Mouse (Mus musculus): ENCODE measurements around the gene Lair1.
"Not testable (repeated sequence)": the region's sequence is repeated elsewhere in the genome, so short reads cannot be mapped to it uniquely, and the experiment has no call there.

Gene Lair1

DNA sequence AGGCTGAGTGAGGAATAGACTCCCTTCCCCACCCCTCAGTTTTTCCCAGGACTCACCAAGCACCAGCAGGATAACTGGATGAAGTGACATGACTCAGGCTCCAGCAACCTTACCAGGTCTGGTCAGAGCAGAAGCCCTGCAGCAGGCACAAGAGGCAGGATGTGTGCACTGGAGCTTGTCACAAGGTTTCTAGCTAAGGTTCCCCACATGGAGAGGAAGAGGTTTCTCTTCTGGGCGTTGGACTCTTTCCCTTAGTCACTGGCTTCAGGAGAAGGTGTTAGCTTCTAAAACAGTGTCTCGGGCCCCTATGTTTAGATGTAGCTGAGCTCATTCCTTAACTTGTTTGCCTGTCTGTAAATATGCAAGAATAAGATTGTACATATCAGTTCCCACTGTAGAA lies at the start of gene Lair1:
Gene Lair1, minus strand, starts transcription at position 192 of the 400 bp plus-strand sequence.
- DNase-seq: no peak

- no peak for DNase-seq
These were observed 48.8 kb upstream of the Lair1 start for GRCm38 (mm10) chr7:4111766-4112165.

DNA sequence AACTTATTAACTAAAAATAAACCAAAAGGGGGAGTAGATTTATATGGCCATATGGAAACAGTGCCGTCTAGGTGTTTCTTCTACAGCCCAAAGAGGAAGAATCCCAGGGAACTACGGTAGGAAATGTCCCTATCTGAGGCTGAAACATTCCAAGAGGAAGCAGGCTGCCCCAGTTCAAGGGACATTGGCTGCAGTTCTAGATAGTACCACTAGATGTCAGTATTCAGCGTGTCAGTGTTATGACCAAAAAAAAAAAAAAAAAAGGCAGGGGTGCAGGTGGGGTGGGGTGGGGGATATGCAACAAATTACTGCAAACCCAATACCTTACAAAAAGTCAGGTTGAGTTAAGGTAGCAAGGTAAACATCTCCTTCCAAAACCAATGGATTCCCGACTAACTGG lies 40.4 kb upstream of the Lair1 start:
- no peak for DNase-seq

DNA sequence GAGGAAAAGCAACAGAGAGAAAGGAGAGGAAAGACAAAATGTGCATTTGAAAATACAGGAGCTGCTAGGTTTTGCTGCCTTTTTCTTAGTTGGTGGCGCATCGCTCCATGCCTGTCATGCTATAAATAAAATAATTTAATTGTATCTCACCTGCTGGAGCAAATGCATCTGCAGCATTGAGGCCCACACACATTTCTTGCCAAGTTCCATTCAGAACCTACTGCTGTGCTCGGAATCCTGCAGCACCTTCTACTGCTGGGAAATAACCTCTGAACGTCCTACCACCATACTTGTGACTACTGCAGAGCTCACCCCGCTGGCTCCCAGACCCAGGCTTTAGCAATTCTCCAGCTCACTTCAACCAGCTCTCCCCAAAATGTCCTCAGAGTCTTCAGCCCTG lies 38.1 kb upstream of the Lair1 start:
- DNase-seq: no peak

DNA sequence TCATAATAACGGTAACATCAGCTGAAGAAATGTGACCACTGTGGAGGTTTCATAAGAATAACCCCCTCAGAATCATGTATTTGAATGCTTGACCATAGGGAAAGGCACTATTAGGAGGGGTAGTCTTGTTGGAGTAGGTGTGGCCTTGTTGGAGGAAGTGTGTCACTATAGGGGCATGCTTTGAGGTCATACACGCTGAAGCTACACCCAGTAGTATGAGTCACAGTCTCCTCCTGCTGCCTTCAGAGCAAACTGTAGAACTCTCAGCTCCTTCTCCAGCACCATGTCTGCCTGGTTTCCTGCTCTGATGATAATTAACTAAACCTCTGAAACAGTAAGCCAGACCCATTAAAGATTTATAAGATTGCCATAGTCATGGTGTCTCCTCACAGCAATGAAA lies 35.8 kb upstream of the Lair1 start:
- no peak for DNase-seq

GRCm38 (mm10) chr7:4098301-4098700 lies 35.3 kb upstream of the Lair1 start:
- DNase-seq: no peak

DNA sequence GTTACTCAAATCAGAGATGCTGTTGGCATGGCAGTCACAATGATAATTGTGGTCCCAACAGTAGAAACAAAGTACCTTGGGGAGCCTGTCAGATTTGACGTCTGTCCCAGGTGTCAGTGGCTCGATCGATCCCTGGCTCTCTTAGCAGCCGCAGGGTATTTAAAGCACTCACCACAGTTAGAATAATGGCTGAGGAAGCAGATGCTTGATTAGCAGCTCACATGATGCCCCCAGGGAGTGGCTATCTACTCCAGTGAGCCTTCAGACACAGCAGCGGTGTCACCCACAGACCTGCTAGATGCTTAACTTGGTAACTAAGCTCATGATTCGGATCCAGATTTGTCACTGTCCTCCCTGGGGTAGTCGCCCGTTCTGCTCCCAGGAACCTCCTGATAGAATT lies 28.2 kb upstream of the Lair1 start:
- no peak for DNase-seq

GRCm38 (mm10) chr7:4088679-4089078 lies 25.7 kb upstream of the Lair1 start:
- no peak for DNase-seq

DNA sequence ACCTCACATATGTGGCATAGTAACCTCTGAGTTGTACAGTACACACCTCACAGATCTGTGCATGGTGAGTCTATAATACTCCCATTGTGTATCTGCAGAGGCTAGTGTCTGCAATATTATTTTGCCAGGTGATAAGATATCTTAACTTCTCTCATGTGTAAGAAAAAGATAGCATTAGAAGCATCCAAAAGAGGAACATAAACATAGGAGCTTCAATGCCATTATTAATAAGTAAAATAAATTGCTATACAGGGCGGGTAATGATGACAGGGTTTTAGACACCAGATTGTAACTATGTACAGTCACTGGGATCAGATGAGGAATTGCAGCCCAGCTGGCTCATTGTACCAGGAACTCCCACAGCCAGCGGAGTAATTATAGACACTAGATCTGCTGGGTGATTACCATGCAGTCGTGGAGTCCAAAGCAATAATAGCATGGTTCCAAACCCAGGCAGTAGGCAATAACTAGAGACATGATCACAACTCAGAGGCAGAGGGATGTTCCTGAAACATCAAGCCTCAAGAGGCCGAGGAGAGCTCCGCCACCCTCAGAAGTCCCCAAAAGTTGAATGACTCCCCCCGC lies 25.0 kb upstream of the Lair1 start:
- DNase-seq: no peak

GRCm38 (mm10) chr7:4087238-4087895 lies 24.4 kb upstream of the Lair1 start:
- DNase-seq: no peak

GRCm38 (mm10) chr7:4085562-4085961 lies 22.6 kb upstream of the Lair1 start:
- no peak for DNase-seq

DNA sequence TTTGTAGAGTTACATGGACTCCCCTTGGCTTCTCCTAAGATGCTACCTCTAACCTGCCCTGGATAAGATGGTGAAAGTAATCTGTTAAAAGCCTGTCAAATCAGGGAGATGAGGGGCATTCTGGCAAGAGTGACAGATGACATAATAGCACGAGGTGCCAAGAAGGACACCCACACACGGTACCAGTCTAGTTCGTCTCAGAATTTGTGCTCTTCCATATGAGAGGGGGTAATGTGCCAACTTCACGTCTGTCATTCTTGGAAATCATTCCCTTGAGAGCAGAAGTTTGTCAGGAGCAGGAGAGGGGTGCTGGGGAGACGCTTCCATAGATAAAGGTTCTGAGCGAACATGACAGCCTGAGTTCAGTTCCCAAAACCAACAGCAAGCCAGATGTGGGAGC lies 21.2 kb upstream of the Lair1 start:
- DNase-seq: no peak

- no peak for DNase-seq
These were observed 19.8 kb upstream of the Lair1 start for GRCm38 (mm10) chr7:4082804-4083203.

DNA sequence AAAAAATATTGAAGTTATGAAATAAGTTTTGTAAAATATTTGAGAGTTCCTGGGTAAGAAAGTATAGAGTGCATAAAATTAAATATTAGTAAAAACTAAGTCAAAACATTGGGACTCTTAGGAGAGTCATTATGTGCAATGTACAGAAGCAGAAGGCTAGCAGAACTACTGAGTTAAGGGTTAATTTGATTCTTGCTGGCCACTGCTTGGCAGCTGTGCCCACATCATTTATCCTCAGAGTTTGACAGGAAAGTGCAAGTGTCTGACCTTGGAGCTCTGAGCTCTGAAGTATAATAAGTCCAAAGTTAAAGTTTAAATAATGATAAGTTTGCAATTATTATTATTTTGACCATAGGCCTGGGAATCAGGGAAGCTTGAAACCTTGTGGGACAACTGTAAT lies 18.7 kb upstream of the Lair1 start:
- DNase-seq: no peak

DNA sequence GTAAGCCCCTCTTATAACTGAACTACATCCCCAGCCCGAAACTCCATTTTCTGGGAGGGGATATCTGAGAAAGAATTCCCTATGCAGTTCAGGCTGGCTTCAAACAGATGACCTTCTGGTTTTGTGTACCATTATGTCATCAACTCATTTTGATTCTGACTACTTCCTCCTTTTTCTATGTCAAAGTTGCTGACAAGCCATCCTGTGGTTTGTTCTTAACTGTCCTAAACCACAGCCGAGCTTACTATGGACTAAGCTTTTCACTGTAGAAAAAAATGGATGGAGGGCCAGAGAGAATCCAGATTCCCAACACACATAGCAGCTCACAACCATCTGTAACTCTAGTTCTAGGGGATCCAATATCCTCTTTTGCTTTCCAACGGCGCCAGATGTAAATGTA lies 17.5 kb upstream of the Lair1 start:
- no peak for DNase-seq

DNA sequence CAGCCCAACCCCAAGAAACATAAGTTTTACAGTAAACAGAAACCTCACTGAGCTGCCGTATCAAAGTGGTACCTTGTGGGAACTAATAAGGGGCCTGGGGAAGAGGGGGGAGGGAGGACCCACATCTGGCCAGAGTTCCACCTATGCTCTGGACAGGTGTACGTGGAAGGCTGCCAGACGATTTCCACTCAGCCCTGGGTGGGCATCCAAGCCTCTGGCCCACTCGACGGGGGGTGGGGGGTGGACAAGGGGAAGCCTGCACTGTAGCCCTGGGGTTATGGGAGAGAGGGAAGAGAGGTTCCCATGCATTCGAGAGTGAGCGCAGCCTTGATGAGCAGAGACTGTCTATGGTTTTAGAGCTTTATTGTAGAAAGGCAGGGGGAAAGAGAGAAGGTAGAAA lies 16.5 kb upstream of the Lair1 start:
- DNase-seq: no peak

DNA sequence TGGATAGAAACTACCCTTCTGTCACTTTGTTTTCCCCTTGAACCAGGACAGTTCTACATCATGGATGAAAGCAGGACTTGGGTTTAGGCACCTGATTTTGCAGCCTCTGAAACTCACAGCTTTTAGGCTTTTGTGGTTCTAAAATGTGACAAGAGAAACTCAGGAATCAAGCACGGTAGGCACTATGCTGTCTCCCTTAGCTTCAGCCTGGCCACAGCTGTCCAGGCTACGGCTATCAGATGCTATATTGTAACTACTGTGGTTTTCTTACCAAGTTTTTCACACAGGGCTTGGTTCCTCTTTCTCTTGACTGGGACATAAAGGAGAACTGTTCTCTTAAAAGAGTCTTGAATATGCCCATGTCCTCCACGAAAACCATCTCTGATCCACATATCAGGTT lies 10.1 kb upstream of the Lair1 start:
- DNase-seq: no peak

GRCm38 (mm10) chr7:4071066-4071465 lies 8.1 kb upstream of the Lair1 start:
- DNase-seq: no peak

DNA sequence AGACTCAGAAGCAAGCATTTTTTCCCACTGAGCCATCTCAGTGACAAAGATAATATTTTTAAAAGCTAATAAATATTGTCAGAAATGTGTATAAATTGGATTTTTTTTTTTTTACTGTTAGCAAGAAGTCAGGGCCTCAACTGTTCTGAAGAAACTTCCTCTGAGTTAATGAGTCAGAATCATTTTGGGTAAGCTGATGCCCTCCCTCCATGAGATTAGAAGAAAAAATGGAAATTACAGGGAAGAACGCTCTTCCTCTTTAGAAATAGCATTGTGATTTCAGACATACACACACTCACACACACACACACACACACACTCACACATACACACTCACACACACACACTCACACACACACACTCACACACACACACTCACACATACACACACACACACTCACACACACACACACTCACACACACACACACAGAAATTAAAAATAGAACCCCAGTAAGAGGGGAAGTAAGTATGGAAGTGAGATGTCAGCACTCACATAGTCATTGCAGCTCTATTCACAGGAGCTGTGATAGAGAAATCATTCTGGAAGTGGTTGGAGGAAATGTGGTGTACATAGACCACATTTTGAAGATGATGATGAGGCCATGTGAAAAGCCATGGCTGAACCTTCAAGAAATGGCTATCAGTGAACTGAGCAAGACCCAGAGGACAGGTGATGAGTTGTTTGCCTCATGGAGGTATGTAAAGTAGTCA lies 866 bp upstream of the Lair1 start:
- no peak for DNase-seq

GRCm38 (mm10) chr7:4060602-4061188 lies 2.3 kb downstream of the Lair1 start:
- not testable (repeated sequence) for DNase-seq

DNA sequence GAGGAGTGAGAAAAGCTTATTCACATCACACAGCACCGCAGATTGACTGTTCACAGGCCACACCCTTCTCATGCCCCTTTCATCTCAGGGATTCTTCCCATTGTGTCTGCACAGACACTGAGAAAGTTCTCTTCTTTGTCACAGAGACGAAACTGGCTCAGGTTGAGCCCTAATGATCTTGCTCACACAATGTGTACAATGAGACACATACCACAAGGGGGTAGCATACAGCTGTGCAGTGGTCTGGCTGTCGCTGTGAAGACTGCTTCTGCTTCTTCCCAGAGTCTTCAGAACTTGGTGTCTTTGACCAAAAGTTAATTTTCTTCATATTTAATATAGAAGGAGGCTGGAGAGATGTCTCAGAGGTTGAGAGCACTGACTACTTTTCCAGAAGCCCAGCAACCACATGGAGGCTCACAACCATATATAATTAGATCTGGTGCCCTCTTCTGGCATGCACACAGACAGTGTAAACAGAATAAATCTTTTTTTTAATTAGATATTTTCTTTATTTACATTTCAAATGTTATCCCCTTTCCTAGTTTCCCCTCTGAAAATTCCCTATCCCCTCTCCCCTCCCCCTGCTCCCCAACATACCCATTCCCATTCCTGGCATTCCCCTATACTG lies 36.1 kb downstream of the Lair1 start:
- DNase-seq: no peak

- not testable (repeated sequence) for DNase-seq
These were observed 58.4 kb downstream of the Lair1 start for GRCm38 (mm10) chr7:4004636-4005035.

- not testable (repeated sequence) for DNase-seq
These were observed 59.0 kb downstream of the Lair1 start for GRCm38 (mm10) chr7:4003996-4004395.

DNA sequence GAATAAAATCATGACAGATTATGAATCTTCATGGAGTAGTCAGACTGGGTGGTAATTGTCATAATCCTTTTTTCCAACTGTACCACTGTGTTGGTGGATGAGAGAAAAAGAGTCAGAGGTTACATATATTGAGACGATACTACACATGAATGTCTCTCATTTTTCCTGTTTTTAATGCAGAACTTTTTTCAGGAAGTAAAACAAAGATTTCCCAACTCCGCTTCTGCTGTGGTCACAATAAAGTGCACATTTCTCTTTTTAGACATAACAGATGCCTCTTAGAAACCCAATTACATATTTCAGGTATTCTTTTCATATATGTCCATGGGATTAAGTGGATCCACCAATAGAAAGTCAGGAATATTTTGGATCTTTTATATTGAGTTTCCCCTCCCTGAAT lies 101.0 kb downstream of the Lair1 start:
- DNase-seq: no peak

Measured in right cerebral cortex, postnatal 4 days (tissue).